Mouse (Mus musculus): ENCODE data around the gene Ramp1. TPM values are rescaled to one million over a fixed set of nuclear protein-coding genes. Genes with fewer than 3 reads are reported as not detected.

The Ramp1 gene
- 3.5 and 4.0 TPM in 2 replicates for polyA plus RNA-seq (2014; fragmentation: Nextera tagmentation; extraction: Ambion mirVana)

DNA sequence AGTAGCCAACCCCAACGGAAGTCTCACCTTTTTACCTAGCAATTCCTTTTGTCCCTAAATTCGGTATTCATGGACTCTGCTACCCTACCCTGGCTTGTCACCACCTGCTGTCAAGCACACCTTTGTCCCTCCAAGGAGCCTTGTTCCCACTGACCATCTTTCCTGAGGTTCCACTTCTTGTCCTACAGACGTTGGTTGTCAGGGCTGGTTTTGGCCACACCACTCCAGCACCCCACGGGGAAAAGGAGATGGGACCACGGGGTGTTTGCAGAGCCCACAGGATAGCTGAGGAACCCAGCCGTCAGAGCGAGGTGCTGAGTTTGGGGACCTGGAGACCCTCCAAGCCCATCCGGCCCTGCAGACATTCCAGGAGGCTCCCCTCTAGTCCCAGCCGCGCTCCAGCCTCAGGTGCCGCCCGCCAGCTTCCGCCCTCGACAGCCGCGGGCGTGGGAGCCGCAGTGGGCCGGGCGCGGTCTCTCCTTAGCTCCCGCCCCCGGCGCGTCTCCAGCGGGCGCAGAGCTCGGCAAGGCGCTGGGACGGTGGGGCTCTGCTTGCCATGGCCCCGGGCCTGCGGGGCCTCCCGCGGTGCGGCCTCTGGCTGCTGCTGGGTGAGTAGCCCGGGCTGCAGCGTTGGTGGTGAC is at the start of gene Ramp1:
TSS of gene Ramp1 (plus strand) at position 290 of the 641 bp plus-strand sequence.
- ATAC-seq (replicated peaks; ENCODE audit: low FRiP score) (no peak; the same call in 1 of the 2 replicates), DNase-seq (ENCODE audit: low spot score) (no peak)
- WGBS, result 4% methylated on average over 37 of the region's 37 CpGs
- H3K4me2 ChIP-seq, result peak within 1 kb of the TSS; percentile 83
- peak within 1 kb of the TSS; percentile 50 for H3K4me3 ChIP-seq (ENCODE audit: low read depth, low read length)
- peaks cover 9% of the 10 kb centered on the region; the same call in 1 of the 2 replicates for H3K4me1 ChIP-seq (replicated peaks; ENCODE audit: control insufficient read depth, insufficient read depth, low read length)
- H3K36me3 ChIP-seq (ENCODE audit: control insufficient read depth, insufficient read depth, low read length), result no peaks in the 10 kb centered on the region
- H3K9ac ChIP-seq (ENCODE audit: low read depth, low read length), result peak within 1 kb of the TSS; percentile 37; the same call in 1 of the 2 replicates
- no peak within 1 kb of the TSS for H3K27ac ChIP-seq (ENCODE audit: low read depth, low read length)
- peaks cover 16% of the 10 kb centered on the region for H3K27me3 ChIP-seq (replicated peaks; ENCODE audit: control insufficient read depth, insufficient read depth, low read length)
- no peaks in the 10 kb centered on the region for H3K9me3 ChIP-seq (ENCODE audit: control insufficient read depth, low read length)

- WGBS, result 73% methylated on average over 2 of the region's 2 CpGs
- H3K9ac ChIP-seq (ENCODE audit: low read depth, low read length), result no peak overlapping the region
- ATAC-seq (replicated peaks; ENCODE audit: low FRiP score) (no peak), DNase-seq (ENCODE audit: low spot score) (no peak)
- H3K36me3 ChIP-seq (ENCODE audit: control insufficient read depth, insufficient read depth, low read length), result no peaks in the 10 kb centered on the region
- H3K4me2 ChIP-seq, result no peak overlapping the region
- H3K4me1 ChIP-seq (replicated peaks; ENCODE audit: control insufficient read depth, insufficient read depth, low read length), result no peaks in the 10 kb centered on the region
- H3K27ac ChIP-seq (ENCODE audit: low read depth, low read length), result no peak overlapping the region
- H3K4me3 ChIP-seq (ENCODE audit: low read depth, low read length), result no peak overlapping the region
- no peaks in the 10 kb centered on the region; the same call in 1 of the 2 replicates for H3K27me3 ChIP-seq (replicated peaks; ENCODE audit: control insufficient read depth, insufficient read depth, low read length)
- H3K9me3 ChIP-seq (ENCODE audit: control insufficient read depth, low read length), result no peaks in the 10 kb centered on the region
Measured at GRCm38 (mm10) chr1:91137036-91137435, 42.6 kb upstream of the Ramp1 start.

DNA sequence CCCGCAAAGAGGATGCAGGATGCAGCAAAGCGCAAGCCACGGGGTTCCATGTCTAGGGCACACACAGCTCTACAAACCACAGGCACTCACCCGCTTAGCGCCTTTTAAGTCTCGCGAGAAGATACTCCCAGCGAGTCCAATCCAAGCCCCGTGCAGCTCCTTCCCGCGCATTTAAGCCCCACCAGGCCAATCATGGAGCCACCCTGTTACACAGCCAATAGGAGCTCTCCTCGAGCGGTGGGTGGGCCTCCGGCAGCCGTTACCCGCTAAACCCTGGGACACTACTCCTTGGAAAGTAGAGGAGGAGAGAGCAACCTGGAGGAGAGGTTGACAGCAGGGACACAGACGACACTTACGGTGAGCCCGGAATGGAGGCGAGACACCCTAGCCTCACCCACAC is 34.8 kb upstream of the Ramp1 start, which contains the start of gene Rbm44:
TSS of gene Rbm44 (plus strand) at position 277 of the 400 bp plus-strand sequence.
- ATAC-seq (replicated peaks; ENCODE audit: low FRiP score) (peak; percentile 80), DNase-seq (ENCODE audit: low spot score) (no peak)
- no peaks in the 10 kb centered on the region for H3K4me1 ChIP-seq (replicated peaks; ENCODE audit: control insufficient read depth, insufficient read depth, low read length)
- H3K27ac ChIP-seq (ENCODE audit: low read depth, low read length), result no peak within 1 kb of the TSS
- no peaks in the 10 kb centered on the region for H3K27me3 ChIP-seq (replicated peaks; ENCODE audit: control insufficient read depth, insufficient read depth, low read length)
- H3K36me3 ChIP-seq (ENCODE audit: control insufficient read depth, insufficient read depth, low read length), result no peaks in the 10 kb centered on the region
- peak within 1 kb of the TSS; percentile 15; the same call in 1 of the 2 replicates for H3K4me3 ChIP-seq (ENCODE audit: low read depth, low read length)
- no peaks in the 10 kb centered on the region for H3K9me3 ChIP-seq (ENCODE audit: control insufficient read depth, low read length)
- no peak within 1 kb of the TSS for H3K9ac ChIP-seq (ENCODE audit: low read depth, low read length)
- peak within 1 kb of the TSS; percentile 14 for H3K4me2 ChIP-seq
- 62% methylated on average over 20 of the region's 20 CpGs for WGBS

DNA sequence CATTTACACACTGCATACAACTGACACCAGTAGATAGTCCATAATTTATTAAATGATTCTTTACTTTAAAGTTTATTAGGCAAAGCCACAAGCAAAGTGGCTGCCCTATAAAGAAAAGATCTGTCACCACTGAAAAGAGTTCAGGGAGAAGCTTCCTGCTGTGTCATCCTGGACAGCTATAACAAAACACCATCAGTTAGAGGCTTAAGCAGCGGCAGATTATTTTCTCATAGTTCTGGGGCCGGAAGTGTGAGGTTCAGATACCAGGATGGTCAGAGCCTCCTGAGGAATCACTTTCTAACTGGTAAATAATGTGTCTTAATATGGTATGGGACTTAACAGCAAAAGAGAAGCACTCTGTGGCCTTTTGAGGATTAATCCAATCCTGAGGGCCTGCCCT is 28.1 kb upstream of the Ramp1 start:
- Histone ChIP-seq H3K27ac (ENCODE audit: low read depth, low read length) (no peak overlapping the region), H3K9ac (ENCODE audit: low read depth, low read length) (no peak overlapping the region), H3K4me2 (no peak overlapping the region), H3K4me3 (ENCODE audit: low read depth, low read length) (no peak overlapping the region), H3K4me1 (replicated peaks; ENCODE audit: control insufficient read depth, insufficient read depth, low read length) (no peaks in the 10 kb centered on the region), H3K9me3 (ENCODE audit: control insufficient read depth, low read length) (no peaks in the 10 kb centered on the region), H3K36me3 (ENCODE audit: control insufficient read depth, insufficient read depth, low read length) (no peaks in the 10 kb centered on the region), H3K27me3 (replicated peaks; ENCODE audit: control insufficient read depth, insufficient read depth, low read length) (no peaks in the 10 kb centered on the region)
- 57% methylated on average over 2 of the region's 2 CpGs for WGBS
- no peak for ATAC-seq (replicated peaks; ENCODE audit: low FRiP score)
- no peak for DNase-seq (ENCODE audit: low spot score)

DNA sequence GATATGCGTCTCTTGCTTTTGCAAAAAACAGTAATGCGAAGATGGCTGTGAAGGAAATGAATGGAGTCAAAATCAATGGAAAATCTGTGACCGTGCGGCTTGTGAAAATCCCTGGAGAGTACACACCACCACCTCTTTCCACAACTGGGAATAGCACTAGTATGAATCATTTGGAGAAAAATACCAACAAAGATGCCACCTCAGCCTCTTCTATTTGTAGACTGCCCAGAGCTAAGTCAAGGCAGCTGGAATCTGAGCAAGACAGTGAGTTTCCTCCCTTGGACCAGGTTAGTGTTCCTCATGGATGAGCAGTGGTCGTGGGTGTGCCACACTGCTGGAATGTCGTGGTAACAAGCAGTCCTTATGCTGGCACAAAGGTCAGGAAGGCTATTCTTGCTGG is 12.8 kb upstream of the Ramp1 start:
- no peak for DNase-seq (ENCODE audit: low spot score)
- no peaks in the 10 kb centered on the region for H3K9me3 ChIP-seq (ENCODE audit: control insufficient read depth, low read length)
- H3K36me3 ChIP-seq (ENCODE audit: control insufficient read depth, insufficient read depth, low read length), result no peaks in the 10 kb centered on the region
- no peak overlapping the region for H3K4me2 ChIP-seq
- WGBS, result 82% methylated on average over 6 of the region's 6 CpGs
- no peak overlapping the region for H3K27ac ChIP-seq (ENCODE audit: low read depth, low read length)
- no peaks in the 10 kb centered on the region for H3K27me3 ChIP-seq (replicated peaks; ENCODE audit: control insufficient read depth, insufficient read depth, low read length)
- ATAC-seq (replicated peaks; ENCODE audit: low FRiP score), result no peak
- H3K4me1 ChIP-seq (replicated peaks; ENCODE audit: control insufficient read depth, insufficient read depth, low read length), result no peaks in the 10 kb centered on the region
- no peak overlapping the region for H3K4me3 ChIP-seq (ENCODE audit: low read depth, low read length)
- no peak overlapping the region for H3K9ac ChIP-seq (ENCODE audit: low read depth, low read length)

DNA sequence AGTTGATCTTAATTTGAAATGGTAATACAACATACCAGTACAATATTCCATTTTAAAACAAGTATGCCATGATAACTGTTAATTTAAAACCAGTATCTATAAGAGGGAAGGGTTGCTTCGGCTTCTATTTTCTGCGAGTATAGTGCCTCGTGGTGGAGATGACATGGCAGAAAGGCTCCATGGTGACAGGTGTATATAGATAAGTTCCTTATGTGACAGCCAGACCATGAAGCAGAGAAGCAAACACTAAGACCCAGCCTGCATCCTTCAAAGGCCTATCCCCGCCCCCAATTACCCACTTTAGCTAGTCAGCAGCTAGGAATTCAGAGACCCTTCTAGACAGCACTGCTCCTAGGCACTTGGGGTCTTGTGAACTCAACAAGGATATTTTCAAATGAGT is 10.5 kb upstream of the Ramp1 start:
- Histone ChIP-seq H3K9me3 (ENCODE audit: control insufficient read depth, low read length) (no peaks in the 10 kb centered on the region), H3K4me1 (replicated peaks; ENCODE audit: control insufficient read depth, insufficient read depth, low read length) (no peaks in the 10 kb centered on the region), H3K9ac (ENCODE audit: low read depth, low read length) (no peak overlapping the region), H3K27ac (ENCODE audit: low read depth, low read length) (no peak overlapping the region), H3K4me2 (no peak overlapping the region), H3K27me3 (replicated peaks; ENCODE audit: control insufficient read depth, insufficient read depth, low read length) (no peaks in the 10 kb centered on the region), H3K4me3 (ENCODE audit: low read depth, low read length) (no peak overlapping the region), H3K36me3 (ENCODE audit: control insufficient read depth, insufficient read depth, low read length) (no peaks in the 10 kb centered on the region)
- ATAC-seq (replicated peaks; ENCODE audit: low FRiP score), result no peak
- WGBS, result 68% methylated on average over 4 of the region's 4 CpGs
- peak; percentile 19 for DNase-seq (ENCODE audit: low spot score)

DNA sequence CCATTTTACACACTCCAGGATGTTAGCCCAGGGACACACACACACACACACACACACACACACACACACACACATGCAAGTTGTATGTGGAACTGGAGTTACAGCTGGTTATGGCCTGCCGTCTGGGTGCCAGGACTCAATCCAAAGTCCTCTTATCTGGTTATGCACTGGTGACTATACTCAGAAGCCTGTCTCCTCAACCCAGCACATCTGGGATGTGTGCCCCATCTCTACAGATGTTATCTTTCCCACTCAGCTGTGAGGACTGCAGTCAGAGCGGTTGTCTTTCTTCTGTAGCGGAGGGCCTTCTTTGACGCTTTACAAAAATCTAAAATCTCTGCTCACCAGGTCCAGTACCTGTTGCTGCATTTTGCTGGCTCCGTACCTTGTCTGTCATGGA is 4.8 kb upstream of the Ramp1 start:
- Histone ChIP-seq H3K27me3 (replicated peaks; ENCODE audit: control insufficient read depth, insufficient read depth, low read length) (peaks cover 6% of the 10 kb centered on the region), H3K27ac (ENCODE audit: low read depth, low read length) (no peak overlapping the region), H3K36me3 (ENCODE audit: control insufficient read depth, insufficient read depth, low read length) (no peaks in the 10 kb centered on the region), H3K4me3 (ENCODE audit: low read depth, low read length) (no peak overlapping the region), H3K4me2 (no peak overlapping the region), H3K9ac (ENCODE audit: low read depth, low read length) (no peak overlapping the region), H3K4me1 (replicated peaks; ENCODE audit: control insufficient read depth, insufficient read depth, low read length) (peaks cover 1% of the 10 kb centered on the region; the same call in 1 of the 2 replicates), H3K9me3 (ENCODE audit: control insufficient read depth, low read length) (no peaks in the 10 kb centered on the region)
- ATAC-seq (replicated peaks; ENCODE audit: low FRiP score), result no peak
- DNase-seq (ENCODE audit: low spot score), result no peak
- 76% methylated on average over 5 of the region's 5 CpGs for WGBS

GRCm38 (mm10) chr1:91176026-91176425 is 3.6 kb upstream of the Ramp1 start:
- peaks cover 5% of the 10 kb centered on the region; the same call in 1 of the 2 replicates for H3K4me1 ChIP-seq (replicated peaks; ENCODE audit: control insufficient read depth, insufficient read depth, low read length)
- H3K9me3 ChIP-seq (ENCODE audit: control insufficient read depth, low read length), result no peaks in the 10 kb centered on the region
- H3K36me3 ChIP-seq (ENCODE audit: control insufficient read depth, insufficient read depth, low read length), result no peaks in the 10 kb centered on the region
- H3K4me2 ChIP-seq, result no peak overlapping the region
- DNase-seq (ENCODE audit: low spot score) (no peak), ATAC-seq (replicated peaks; ENCODE audit: low FRiP score) (no peak)
- no peak overlapping the region for H3K27ac ChIP-seq (ENCODE audit: low read depth, low read length)
- WGBS, result 50% methylated on average over 3 of the region's 3 CpGs
- H3K9ac ChIP-seq (ENCODE audit: low read depth, low read length), result no peak overlapping the region
- H3K27me3 ChIP-seq (replicated peaks; ENCODE audit: control insufficient read depth, insufficient read depth, low read length), result peaks cover 16% of the 10 kb centered on the region
- no peak overlapping the region for H3K4me3 ChIP-seq (ENCODE audit: low read depth, low read length)

DNA sequence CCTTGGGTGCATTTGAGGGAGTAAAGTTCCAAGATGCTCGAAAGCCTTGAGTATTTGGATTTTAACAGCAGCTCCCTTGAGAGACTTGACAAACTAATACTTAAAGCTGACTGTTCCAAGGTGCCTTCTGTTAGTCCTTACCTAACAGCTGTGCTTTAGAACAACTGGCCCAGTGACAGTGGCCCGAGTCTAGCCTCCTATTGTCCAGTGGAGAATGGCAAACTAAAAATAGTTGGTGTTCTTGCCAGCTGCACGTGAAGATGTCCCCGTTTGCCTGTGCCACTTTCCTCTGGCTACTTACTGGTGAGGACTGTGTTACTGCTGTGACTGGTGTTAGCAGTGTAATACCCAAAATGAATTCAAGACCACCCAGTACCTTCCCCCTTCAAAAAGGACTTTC is 2.8 kb upstream of the Ramp1 start:
- Histone ChIP-seq H3K27me3 (replicated peaks; ENCODE audit: control insufficient read depth, insufficient read depth, low read length) (peaks cover 16% of the 10 kb centered on the region), H3K36me3 (ENCODE audit: control insufficient read depth, insufficient read depth, low read length) (no peaks in the 10 kb centered on the region), H3K9ac (ENCODE audit: low read depth, low read length) (no peak overlapping the region), H3K4me3 (ENCODE audit: low read depth, low read length) (no peak overlapping the region), H3K4me1 (replicated peaks; ENCODE audit: control insufficient read depth, insufficient read depth, low read length) (peaks cover 5% of the 10 kb centered on the region; the same call in 1 of the 2 replicates), H3K9me3 (ENCODE audit: control insufficient read depth, low read length) (no peaks in the 10 kb centered on the region), H3K27ac (ENCODE audit: low read depth, low read length) (no peak overlapping the region), H3K4me2 (no peak overlapping the region)
- no peak for DNase-seq (ENCODE audit: low spot score)
- WGBS, result 80% methylated on average over 4 of the region's 4 CpGs
- ATAC-seq (replicated peaks; ENCODE audit: low FRiP score), result no peak

All from liver, embryonic 11.5 days (tissue).